Mouse (Mus musculus): ENCODE data around the gene Zfp607b. TPM values are rescaled to one million over a fixed set of nuclear protein-coding genes. Genes with fewer than 3 reads are reported as not detected.

Gene Zfp607b
- polyA plus RNA-seq, 1 experiment from 2014 or later, result 1.5 TPM

GRCm38 (mm10) chr7:27731946-27732345 is 42.8 kb downstream of the Zfp607b start:
- H3K9ac ChIP-seq, result peak overlapping the region; percentile 94
- H3K4me1 ChIP-seq, result peaks cover 25% of the 10 kb centered on the region
- no peak for ATAC-seq (ENCODE audit: extremely low read depth, insufficient number of reproducible peaks, low FRiP score, low TSS enrichment)
- peaks cover 2% of the 10 kb centered on the region; the same call in 1 of the 2 replicates for H3K36me3 ChIP-seq
- H3K4me3 ChIP-seq, result peak overlapping the region; percentile 80
- 10% methylated on average over 12 of the region's 12 CpGs for WGBS
- no peaks in the 10 kb centered on the region; the same call in 1 of the 2 replicates for H3K27me3 ChIP-seq (replicated peaks)
- H3K27ac ChIP-seq (replicated peaks), result peak overlapping the region; percentile 94
- peak overlapping the region; percentile 84 for H3K4me2 ChIP-seq
- no peaks in the 10 kb centered on the region for H3K9me3 ChIP-seq

GRCm38 (mm10) chr7:27732508-27732907 is 43.4 kb downstream of the Zfp607b start:
- Histone ChIP-seq H3K4me3 (peak overlapping the region; percentile 80), H3K4me2 (peak overlapping the region; percentile 84), H3K9me3 (no peaks in the 10 kb centered on the region), H3K9ac (peak overlapping the region; percentile 94), H3K27ac (replicated peaks) (0 out of 2 replicates have a peak overlapping the region, but pooled peaks have one; percentile 94), H3K27me3 (replicated peaks) (no peaks in the 10 kb centered on the region; the same call in 1 of the 2 replicates), H3K4me1 (peaks cover 25% of the 10 kb centered on the region), H3K36me3 (peaks cover 2% of the 10 kb centered on the region; the same call in 1 of the 2 replicates)
- WGBS, result 82% methylated on average over 6 of the region's 6 CpGs
- ATAC-seq (ENCODE audit: extremely low read depth, insufficient number of reproducible peaks, low FRiP score, low TSS enrichment), result no peak

GRCm38 (mm10) chr7:27735457-27735856 is 46.3 kb downstream of the Zfp607b start:
- 75% methylated on average over 5 of the region's 5 CpGs for WGBS
- H3K9ac ChIP-seq, result no peak overlapping the region
- H3K4me2 ChIP-seq, result no peak overlapping the region
- ATAC-seq (ENCODE audit: extremely low read depth, insufficient number of reproducible peaks, low FRiP score, low TSS enrichment), result no peak
- H3K36me3 ChIP-seq, result peaks cover 29% of the 10 kb centered on the region
- H3K4me1 ChIP-seq, result peaks cover 25% of the 10 kb centered on the region
- no peaks in the 10 kb centered on the region for H3K27me3 ChIP-seq (replicated peaks)
- H3K4me3 ChIP-seq, result no peak overlapping the region
- no peaks in the 10 kb centered on the region for H3K9me3 ChIP-seq
- H3K27ac ChIP-seq (replicated peaks), result no peak overlapping the region

Other genes with a start within 250 kb of the Zfp607b start
- 0.13 and 0.23 TPM in 2 replicates for gene Sptbn4, start 241.7 kb upstream of the Zfp607b start, polyA plus RNA-seq (2015; fragmentation: Nextera tagmentation; extraction: Ambion mirVana)
- gene Blvrb, start 241.4 kb upstream of the Zfp607b start, polyA plus RNA-seq (2015; fragmentation: Nextera tagmentation; extraction: Ambion mirVana), result 84.7 and 89.0 TPM in 2 replicates
- 21.1 and 23.2 TPM in 2 replicates for gene Sertad3, start 215.6 kb upstream of the Zfp607b start, polyA plus RNA-seq (2015; fragmentation: Nextera tagmentation; extraction: Ambion mirVana)
- 32.3 and 37.1 TPM in 2 replicates for gene Sertad1, start 202.4 kb upstream of the Zfp607b start, polyA plus RNA-seq (2015; fragmentation: Nextera tagmentation; extraction: Ambion mirVana)
- 2.0 and 2.1 TPM in 2 replicates for gene Prx, start 190.0 kb upstream of the Zfp607b start, polyA plus RNA-seq (2015; fragmentation: Nextera tagmentation; extraction: Ambion mirVana)
- gene Hipk4, start 166.1 kb upstream of the Zfp607b start, polyA plus RNA-seq (2015; fragmentation: Nextera tagmentation; extraction: Ambion mirVana), result 0.20 and 0.36 TPM in 2 replicates
- 62.5 and 65.9 TPM in 2 replicates for gene Pld3, start 136.1 kb upstream of the Zfp607b start, polyA plus RNA-seq (2015; fragmentation: Nextera tagmentation; extraction: Ambion mirVana)
- 30.6 and 34.5 TPM in 2 replicates for gene 2310022A10Rik, start 136.1 kb upstream of the Zfp607b start, polyA plus RNA-seq (2015; fragmentation: Nextera tagmentation; extraction: Ambion mirVana)
- 72.7 and 73.4 TPM in 2 replicates for gene Akt2, start 97.8 kb upstream of the Zfp607b start, polyA plus RNA-seq (2015; fragmentation: Nextera tagmentation; extraction: Ambion mirVana)
- 0.25 TPM in 1 of 2 replicates, not detected in the other for gene Ttc9b, start 35.4 kb upstream of the Zfp607b start, polyA plus RNA-seq (2015; fragmentation: Nextera tagmentation; extraction: Ambion mirVana)
- 3.7 and 4.6 TPM in 2 replicates for gene Map3k10, start 14.7 kb upstream of the Zfp607b start, polyA plus RNA-seq (2015; fragmentation: Nextera tagmentation; extraction: Ambion mirVana)
- gene Zfp60, start 42.0 kb downstream of the Zfp607b start, polyA plus RNA-seq (2015; fragmentation: Nextera tagmentation; extraction: Ambion mirVana), result 19.5 and 20.1 TPM in 2 replicates
- 1.0 and 1.1 TPM in 2 replicates for gene Zfp626, start 117.9 kb downstream of the Zfp607b start, polyA plus RNA-seq (2015; fragmentation: Nextera tagmentation; extraction: Ambion mirVana)
- gene Zfp59, start 149.3 kb downstream of the Zfp607b start, polyA plus RNA-seq (2015; fragmentation: Nextera tagmentation; extraction: Ambion mirVana), result 4.5 and 5.6 TPM in 2 replicates
- gene Zfp607a, start 168.2 kb downstream of the Zfp607b start, polyA plus RNA-seq (2015; fragmentation: Nextera tagmentation; extraction: Ambion mirVana), result 3.5 and 3.8 TPM in 2 replicates
- 5.5 and 6.9 TPM in 2 replicates for gene Zfp974, start 240.1 kb downstream of the Zfp607b start, polyA plus RNA-seq (2015; fragmentation: Nextera tagmentation; extraction: Ambion mirVana)

All from heart, embryonic 13.5 days (tissue).